Mouse (Mus musculus) frontal cortex, postnatal 10 days (tissue): ENCODE measurements around the gene Nav2.
A peak's percentile ranks its signal among the peaks of the same experiment; 100 is the strongest.

Experiments
- DNase-seq, 2 experiments: peaks; one replicate each; pipeline ENCODE4 v3.0.0; 2022; ENCODE audit warnings: low spot score in 2 of 2, mixed read lengths in 1 of 2

Nav2 gene

GRCm38 (mm10) chr7:49616258-49616735 lies 707.8 kb downstream of the Nav2 start:
- DNase-seq, result peak in 1 of 2 experiments; percentile 57

GRCm38 (mm10) chr7:49617087-49617486 lies 708.6 kb downstream of the Nav2 start:
- DNase-seq, result no peak

DNA sequence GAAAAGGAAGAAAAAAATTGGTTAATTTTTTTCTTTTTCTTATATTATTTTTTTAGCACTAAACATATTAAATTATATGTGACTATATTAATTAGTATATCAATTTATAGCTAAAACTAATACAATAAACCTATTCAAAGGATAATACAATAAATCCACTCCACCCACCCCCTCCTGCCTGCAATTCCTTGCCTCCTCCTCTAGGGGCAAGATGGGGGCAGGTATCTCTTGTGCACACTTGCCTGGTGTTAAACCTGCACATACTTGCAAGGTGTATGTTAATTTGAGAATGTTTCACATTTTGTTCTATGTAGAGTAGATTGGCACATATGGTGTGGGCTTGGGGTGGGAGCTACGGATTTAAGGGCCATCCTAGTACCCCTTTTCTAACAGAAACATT lies 711.6 kb downstream of the Nav2 start:
- no peak for DNase-seq

DNA sequence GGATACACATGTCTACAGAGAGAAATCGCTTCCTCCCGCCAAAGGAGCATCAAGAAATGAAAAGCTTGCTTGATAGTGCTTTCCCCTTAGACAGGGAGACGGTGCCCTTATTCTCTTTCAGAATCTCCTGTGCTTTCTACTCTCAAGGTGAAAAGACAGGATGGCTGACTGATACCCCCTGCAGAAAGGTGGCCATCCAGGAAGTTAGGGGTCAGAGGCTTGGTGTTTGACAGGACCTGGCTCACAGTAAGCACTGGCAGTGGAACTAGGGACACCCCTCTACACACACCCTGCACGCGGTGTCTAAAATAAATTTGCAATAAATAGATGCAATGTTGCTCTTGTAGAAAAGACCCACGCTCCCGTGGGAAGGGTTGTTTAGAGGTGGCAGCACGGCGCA lies 723.4 kb downstream of the Nav2 start:
- no peak for DNase-seq

DNA sequence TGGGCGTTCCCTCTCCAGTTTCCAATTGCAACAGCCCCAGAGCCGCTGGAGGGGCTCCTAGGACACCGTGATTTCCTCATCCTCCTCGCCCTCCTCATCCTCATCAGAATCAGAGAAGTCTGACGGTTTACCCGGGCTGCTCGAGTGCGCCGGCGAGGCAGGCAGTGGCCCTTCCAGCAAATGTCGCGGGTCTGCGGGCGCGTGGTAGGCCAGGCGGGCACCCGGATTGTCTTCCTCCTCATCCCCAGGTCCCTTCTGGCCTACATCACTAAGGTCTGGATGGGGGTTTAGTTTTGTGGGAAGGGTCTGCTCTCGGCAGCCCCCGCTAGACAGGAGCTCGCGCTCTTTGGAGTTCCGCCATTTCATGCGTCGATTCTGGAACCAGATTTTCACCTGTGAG lies 723.9 kb downstream of the Nav2 start:
- no peak for DNase-seq

DNA sequence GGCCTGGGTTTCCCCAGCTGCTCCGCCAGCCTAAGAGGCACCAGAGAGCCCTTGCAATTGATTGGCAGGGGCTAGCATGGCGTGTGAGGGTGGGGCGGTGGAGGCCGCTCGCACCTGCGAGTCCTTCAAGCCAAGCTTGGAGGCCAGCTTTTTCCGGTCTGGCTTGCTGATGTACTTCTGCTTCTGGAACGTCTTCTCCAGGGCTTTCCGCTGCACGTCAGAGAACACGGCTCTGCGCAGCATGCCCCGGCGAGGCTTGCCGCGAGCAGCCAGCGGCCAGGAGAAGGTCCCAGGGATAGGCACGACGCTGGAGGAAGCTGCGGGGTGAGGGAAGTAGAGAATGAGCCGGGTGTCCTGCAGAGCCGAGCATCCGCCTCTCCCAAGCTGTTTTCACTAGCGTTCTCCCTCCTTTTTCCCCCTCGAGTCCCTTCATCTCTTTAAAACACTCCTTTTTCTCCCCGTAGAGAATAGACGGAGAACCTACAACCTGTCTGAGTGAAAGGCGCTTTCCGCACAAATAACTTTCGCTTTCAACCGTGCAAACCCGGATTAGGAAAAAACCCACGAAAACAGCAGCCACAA lies 725.0 kb downstream of the Nav2 start:
- DNase-seq, result no peak

DNA sequence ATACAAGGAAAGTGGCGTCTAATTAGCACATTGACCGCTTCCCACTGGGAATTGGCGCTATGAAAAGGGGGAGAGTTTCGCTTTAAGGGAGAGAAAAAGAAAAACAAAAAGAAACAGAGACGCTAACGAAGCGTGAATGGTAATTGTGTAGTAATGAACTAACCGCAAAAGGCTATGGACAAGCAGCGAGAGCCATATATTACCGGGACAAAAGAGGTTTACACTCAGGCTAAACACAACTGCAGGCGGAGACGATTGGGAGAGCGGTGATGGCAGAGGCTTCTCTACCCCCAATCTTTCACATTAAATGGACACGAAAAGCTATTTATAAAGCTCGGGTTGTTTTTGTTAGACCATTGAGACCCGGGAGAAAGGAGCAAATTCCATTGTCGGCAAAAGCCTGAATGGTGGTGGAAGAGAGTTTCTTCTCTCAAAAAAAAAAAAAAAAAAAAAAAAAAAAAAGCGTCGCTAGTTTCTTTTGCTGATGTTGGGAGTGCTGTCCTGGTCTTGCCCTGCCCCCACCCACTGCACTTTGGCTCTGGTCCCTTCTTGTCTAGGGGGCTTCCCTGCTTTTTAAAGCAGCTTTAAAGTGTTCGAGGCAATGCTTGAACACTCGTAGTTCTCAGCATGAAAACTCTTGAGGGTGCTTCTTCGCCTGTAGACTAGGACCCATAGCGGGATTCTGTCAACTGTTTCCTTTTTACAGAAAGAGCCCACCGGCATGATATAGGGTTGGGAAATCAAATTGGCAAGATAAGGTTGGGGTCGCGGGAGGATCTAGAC lies 726.0 kb downstream of the Nav2 start:
- no peak for DNase-seq

DNA sequence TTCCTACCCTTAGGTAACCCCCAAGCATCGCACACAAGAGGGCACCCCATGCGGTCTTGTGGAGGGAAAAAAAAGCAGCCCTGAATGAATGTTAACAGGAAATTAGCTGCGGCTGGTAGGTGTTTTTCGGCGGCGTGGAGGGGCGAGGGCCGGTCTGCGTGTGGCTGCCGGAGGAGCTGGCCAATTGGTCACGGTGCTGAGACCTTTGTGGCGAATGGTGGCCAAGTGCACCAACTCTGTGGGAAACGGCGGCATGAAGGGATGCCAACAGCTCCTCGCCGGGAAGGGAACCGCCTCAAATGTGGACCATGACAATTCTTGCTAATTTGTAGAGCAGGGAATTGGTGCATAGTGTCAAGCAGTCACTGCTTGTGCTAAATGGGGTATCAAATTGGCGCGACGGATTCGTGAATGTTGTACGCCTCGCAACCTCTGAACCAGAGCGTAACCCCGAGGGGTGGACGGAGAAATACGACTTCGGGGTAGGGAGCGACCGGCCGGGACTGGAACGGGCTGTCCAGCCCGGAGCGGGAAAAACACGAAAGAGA lies 726.6 kb downstream of the Nav2 start:
- no peak for DNase-seq

GRCm38 (mm10) chr7:49635971-49636370 lies 727.5 kb downstream of the Nav2 start:
- no peak for DNase-seq

DNA sequence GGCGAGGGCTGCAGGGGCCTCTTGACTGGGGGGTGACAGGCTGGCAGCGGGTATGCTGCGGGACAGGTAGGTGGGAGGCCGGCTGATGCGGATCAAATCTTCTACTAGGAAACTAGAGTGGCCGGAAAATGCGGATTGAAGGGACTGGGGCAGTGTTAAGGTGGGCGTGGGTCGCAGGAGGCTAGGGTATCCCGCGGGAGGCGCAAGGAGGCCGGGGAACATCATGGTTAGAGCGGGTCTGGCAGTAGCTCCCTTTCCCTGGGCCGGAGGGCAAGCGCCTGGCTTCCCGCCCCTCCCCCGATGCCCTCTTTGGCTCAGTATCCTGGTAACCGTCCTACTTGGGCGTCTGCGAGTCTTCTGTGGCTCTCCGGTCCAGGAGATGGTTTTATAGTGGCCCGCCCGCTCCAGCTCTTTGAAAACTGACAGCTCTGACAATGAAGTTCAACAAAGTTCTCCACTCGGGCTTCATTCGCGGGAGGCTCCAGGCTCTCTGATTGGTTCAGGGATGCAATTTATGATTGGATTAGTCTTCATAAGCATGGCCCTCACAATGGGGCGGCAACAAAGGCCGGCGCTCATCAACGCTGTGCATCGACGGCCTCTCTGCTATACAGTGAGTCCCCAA lies 728.1 kb downstream of the Nav2 start, which contains the start of gene Dbx1:
Gene Dbx1, minus strand, starts transcription at position 359 of the 625 bp plus-strand sequence.
- no peak for DNase-seq

DNA sequence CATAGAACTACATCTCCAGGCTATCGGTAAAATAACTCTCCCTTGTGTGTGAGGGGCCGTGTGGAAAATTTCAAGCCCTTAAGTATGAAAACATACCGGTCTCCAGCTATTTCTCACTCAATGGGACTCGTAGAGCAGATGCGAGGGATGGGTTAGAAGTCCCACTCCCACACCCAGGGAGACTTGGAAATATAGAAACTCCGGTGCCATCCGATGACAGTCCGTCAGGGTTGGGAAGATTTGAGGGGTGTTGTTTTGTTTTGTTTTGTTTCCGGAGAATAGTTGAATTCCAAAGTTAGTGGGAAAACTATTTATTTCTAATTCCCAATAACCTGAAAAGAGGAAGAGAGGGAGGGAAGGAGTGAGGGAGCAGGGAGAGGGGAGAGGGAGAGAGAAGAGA lies 728.8 kb downstream of the Nav2 start:
- DNase-seq, result no peak

GRCm38 (mm10) chr7:49637851-49638663 lies 729.5 kb downstream of the Nav2 start:
- DNase-seq, result no peak

DNA sequence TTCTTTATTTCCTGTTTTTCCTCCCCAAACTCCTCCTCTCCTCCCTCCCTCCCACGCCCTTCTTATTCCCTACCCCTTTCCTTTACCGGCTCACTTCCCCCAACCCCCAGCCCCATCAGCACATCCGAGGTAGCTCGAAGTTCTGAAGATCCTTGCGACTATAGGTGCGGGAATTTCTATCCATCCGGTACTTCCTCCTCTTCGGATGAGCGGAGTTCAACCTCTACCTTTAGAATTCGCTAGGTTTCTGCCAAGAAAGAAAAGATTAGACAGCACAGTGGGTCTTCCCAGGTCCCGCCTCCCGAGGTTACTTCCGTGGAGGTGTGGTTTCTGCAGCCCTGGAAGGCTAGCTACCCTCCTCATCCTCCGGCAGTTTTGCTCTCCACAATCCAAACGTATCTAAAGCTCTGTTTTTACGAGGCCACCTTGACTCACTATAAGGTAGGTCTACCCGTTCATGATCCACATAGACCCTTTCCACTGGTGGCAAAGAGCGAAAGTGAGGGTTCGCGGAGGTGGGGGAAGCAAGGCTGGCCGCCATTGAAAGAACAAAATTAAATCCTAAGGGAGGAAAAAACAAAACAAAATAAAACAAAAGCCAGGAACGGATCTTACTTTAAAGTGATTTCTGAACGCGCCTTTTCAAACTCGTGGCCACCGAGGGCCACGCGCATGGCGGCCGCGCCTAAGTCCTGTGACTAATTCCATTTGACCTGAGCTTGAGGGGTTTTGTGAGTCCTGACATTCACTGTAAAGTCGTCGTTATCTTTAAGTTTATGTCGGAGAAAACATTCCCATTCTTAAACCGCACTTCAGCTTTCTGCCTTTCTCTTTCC lies 730.6 kb downstream of the Nav2 start:
- DNase-seq, result no peak

DNA sequence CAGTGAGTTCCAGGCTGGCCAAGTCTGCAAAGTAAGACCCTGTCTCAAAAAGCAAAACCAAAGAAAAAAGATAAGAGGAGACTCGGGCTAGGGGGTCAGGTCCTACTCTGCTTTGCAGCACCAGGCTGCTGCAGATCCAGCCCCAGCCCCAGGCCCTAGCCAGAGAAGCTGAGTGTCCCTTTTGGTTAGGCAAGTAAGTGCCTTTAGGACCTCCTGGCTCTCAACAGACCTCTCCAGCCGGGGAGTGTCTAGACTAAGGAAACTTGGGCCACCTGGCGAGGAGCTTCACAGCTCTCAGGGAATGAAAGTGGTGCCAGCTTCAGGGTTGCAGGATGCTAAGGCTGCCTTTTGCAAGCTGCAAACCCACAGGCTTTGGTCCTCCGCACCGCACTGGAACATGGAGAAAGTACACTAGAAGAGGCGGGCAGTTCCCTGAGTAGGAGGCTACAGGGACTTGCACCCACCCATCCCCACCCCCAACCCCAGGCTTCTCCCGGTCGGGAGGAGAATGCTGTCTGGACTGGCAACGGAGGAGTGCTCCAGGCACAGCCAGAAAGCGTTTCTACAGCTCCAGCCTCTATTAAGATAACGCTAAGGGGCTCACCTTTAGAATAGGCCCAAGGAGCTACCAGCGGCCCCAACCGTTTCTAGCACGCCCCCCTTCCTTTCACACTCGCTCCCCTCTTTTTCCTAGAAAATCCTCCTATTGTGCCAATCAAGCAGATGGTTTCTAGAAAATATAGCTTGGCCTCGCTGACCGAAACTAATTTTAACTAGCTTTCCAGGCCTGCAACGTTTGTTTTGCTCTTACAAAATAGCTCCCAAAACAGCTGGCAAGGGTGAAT lies 731.6 kb downstream of the Nav2 start:
- DNase-seq, result no peak

GRCm38 (mm10) chr7:49640709-49641305 lies 732.3 kb downstream of the Nav2 start:
- DNase-seq, result no peak
